Mouse (Mus musculus): Measurements from ENCODE around the gene Ctbp1. TPM values are rescaled to one million over a fixed set of nuclear protein-coding genes. Genes with fewer than 3 reads are reported as not detected.

The Ctbp1 gene
- polyA plus RNA-seq (2012; rRNA removed): 181 and 240 TPM in 2 replicates

DNA sequence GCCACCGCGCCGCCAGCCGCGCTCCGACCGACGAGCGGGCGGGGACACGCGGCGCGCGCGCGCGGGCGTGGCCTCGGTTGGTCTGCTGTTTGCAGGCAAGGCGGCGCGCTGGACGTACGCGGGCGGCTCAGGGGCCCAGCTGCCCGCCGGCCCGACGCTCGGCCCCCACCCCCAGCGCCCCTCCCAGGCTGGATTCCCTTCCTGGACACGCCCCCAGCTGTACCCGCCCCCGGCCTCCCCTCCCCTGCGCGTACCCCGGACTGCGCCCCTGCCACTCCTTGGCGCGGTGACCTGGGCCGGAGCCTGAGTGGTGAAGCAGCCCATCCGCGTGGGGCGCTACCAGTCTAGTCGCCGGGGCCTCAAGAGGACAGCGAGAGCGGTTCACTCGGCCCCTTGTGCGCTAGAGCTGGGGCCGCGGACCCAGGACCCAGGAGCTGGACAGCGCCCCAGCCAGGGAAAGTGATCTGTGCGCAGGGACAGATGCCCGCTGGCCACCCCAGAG is at the start of gene Ctbp1:
Ctbp1 (minus strand) TSS at position 42 of the 502 bp plus-strand sequence.
- DNase-seq (ENCODE audit: low read depth): no peak

DNA sequence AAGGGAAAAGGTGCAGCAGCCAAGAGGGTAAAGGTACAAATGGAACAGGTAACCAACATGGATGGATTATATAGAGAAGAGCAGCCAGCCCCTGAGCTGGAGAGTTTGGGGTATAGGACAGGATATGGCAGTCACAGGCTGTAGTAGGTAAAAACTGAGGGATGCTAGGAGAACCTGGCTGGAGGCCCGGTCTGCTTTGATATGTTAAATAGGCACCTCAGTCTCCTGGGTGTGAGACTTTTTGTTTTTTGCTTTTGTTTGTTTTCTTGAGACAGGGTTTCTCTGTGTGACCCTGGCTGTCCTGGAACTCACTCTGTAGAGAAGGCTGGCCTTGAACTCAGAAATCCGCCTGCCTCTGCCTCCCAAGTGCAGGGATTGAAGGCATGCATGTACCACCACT is 49.7 kb upstream of the Ctbp1 start:
- DNase-seq (ENCODE audit: low read depth): no peak

DNA sequence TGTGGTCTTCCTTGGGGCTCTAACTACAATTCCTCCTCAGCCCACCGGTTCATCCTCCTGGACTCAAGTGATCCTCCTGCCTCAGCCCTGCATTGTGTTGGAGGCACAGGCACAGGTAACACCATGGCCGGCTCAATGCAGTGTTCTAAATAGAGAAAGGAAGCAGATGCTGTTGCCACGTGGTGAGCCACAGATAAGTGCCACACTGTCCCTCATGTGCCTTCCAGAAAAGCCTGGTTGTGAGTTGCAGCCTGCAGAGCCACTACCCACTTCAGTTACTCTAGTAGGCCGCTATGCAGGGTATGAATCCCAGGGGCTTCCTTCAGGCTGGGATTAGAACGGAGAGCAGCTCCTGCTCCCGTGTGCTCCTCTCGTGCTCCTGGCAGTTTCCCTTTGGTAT is 37.4 kb upstream of the Ctbp1 start:
- DNase-seq (ENCODE audit: low read depth): no peak

DNA sequence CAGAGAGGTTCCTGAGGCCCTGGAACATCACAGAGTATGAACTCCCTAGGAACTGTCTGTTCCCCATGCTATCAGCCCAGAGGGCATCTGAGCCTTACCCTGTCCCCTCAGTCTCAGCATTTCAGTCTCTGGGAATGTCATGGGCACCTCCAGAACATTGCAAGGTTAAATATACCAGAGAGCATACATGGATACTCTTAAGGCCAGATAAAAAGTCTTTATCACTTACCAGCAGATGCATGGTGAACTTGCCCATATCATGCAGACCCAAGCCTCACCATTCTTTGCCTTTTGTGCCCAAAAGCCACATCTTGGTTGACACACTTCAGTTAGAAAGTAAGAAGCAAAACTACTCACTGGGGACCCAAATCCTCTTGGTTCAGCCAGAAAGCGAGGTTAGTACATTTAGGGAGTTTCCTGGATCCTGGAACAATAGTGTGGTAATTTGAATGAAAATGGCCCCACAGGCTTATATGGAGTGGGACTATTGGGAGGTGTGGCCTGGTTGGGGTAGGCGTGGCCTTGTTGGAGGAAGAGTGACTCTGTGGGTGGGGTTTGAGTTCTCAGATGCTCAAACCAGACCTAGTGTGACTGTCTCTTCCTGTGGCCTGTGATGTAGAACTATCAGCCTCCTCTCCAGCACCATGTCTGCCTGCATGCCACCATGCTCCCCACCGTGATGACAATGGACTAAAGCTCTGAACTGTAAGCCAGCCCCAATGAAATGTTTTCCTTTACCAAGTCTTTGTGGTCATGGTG is 36.1 kb upstream of the Ctbp1 start:
- DNase-seq (ENCODE audit: low read depth): no peak

DNA sequence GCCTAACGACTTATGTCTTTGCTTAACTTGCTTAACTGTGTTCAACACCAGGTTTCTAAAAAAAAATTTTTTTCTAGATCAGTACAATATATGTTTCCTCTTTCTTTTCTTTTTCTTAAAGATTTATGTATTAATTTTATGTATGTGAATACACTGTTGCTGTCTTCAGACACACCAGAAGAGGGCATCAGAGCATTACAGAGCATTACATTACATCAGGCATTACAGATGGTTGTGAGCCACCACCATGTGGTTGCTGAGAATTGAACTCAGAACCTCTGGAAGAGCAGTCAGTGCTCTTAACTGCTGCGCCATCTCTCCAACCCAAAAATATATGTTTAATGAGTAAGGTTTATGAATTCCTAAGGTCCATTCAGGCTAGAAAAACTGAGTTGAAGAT is 27.0 kb upstream of the Ctbp1 start:
- DNase-seq (ENCODE audit: low read depth): no peak

DNA sequence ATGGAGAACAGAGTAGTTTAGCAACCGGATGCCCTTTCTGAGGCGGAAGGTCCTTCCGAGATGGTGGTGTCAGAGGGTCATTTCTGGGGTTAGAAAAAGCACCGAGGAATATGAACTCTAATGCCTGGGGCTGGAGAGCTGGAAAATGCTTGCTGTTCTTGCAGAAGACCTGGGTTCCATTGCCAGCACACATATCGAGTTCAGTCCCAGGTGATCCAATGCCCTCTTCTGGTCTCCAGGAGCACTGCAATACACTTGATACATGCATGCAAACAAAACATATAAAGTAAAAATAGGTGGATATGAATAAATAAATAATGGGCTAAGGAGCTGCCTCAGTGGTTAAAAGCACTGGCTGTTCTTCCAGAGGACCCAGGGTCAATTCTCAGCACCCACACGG is 22.4 kb upstream of the Ctbp1 start:
- no peak for DNase-seq (ENCODE audit: low read depth)

DNA sequence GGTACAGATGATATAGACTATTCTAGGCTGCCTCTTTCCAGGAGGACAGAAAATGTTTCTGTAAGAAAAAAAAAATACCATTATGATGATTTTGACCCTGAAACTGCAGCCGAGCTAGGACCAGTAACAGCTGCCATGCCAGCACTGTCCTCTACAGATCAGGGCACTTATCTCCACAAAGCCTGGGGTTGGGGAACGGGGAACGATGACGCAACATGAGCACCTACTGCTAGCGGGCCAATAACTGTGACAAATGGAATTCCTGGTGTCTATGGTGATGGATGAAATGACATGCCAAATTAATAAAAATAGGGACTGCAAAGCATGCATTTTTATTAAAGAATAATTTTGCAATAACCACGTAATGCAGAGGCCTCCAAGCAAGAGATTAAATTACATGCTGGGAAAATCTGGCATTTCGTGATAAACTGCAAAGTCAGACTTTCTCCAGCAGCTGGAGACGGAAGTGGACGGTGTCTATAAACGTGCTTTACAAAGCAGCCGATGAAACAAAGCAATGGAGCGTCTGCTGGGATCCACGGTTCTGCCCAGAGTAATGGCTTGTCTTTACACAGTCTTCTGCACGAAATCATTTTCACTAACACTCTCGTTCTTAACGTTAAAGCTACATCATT is 19.1 kb upstream of the Ctbp1 start:
- no peak for DNase-seq (ENCODE audit: low read depth)

DNA sequence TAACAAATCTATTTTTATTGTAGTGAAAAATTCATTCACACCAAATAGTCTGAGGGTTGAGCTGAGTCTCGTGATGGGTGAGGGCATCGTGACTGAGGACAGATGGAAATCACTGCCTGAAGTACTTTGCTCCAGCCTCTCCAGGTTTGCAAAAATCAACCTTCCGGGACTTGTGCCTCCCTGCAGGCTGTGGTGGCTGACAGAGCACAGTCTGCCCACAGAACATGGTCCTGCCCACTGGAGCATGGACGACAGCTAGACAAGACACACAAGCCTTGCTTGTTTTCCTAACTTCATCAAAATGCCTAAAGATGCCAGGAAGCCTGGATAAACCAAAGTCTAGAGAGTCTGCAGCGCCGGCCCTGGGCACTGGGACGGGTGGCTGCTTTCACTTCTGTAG is 9.2 kb upstream of the Ctbp1 start:
- DNase-seq (ENCODE audit: low read depth): no peak

DNA sequence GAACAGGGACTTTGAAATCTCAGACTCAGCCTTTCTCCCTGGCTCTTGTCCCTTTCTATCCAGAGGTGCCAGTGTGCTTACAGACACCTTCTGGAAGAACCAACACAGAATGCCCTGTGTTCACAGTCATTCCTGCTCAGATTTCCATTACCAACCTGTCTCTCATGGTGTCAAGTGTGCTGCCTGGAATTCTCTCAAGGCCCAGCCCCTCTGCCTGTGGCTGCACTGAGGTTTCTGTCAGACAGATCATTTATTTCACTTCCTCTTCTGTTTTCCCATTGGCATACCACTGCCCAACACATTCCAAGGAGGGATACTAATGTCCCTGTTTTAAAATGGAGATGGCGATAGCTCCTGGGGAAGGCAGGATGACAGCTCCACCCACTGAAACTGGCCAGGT is 6.6 kb upstream of the Ctbp1 start:
- DNase-seq (ENCODE audit: low read depth): no peak

DNA sequence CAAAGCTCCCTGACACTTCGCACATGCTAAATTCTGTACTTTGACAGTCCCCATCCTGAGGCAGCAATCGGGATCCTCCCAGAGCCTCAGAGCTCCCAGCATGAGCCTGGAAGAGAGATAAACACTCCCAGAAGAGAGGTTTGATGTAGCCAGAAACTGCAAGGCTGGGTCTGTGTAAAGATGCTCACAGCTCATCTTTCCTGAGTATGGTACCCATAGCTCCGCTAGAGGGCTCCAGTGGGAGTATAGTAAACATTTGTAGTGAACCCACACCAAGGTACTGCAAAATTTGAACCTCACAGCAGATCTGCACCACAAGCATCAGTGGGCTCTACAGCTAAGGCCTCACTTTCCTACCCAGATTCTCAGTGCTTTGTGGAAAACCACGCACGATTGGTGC is 4.2 kb upstream of the Ctbp1 start:
- no peak for DNase-seq (ENCODE audit: low read depth)

DNA sequence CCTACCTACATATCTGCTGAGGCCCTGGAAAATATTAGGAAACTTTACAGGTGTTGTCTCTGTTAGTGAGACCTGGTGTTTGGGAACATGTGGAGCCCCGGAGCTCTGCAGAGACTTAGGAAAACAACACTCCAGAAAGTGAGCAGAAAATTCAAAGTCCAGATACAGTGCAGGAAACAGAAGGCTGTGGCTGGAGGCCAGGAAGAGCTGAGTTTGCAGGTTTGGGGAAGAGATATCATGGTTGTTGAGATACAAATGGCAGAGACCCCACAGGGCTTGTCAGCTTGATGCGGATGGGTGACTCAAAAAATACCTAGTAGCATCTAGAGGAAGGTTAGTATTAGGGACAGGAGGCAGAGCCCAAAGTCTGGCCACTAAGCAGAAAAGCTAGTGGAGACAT is 2.5 kb upstream of the Ctbp1 start:
- DNase-seq (ENCODE audit: low read depth): no peak

DNA sequence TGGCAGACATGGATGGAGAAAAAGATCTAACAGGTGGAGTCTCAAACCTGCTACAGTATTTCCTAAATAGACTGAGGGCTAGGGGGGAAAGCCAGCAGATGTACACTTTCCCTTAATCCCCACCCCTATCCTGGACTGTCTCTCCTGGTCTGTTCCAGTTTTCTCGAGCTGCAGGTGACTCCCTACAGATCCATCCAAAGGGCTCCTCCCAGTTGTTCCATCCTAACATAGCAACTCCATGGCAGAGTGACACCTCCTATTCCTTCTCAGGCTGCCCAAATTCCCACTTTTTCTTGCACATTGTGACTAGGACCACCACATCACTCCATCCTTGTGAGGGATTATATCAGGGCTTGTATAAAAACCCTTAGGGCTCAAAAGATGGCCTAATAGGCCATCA is 960 bp upstream of the Ctbp1 start:
- DNase-seq (ENCODE audit: low read depth): no peak

DNA sequence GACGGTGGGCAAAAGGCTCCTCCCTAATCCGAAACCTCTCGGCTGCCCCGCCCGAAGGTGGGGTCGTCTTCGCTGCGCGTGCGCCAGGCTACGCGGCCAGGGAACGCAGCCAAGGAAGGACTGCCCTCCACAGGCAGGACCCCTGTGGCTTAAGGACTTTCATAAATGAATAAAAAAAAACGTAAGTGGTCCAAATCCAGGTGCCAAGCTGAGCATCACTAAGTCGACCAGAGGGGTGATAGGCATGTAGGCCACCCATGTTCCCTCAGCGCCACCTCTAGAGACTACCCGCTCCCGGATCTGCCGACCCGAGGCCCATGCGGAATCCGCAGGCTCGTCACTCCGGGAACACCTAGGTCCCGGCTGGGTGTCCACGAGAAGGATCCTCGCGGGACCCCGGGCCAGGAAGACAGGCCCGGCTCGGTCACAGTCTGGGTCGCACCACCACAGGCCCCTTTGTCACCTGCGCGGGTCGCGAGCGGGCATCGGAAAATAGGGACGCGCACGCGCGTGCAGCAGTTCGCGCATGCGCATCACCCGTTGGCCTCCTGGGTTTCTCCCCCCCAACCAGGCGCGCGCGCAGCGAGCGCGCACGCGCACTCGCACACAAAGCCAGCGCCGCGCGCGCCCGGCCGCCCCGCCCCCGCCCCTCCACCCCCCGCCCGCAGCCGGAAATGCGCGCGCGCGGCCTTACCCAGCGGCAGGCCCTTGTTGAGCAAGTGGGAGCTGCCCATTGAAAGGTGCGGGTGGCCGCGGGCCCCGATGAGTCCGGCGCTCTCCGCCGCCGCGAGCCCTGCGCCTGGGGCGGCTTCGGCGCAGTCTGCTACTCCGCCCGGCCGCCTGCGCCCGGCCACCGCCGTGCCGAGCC is 475 bp downstream of the Ctbp1 start:
- peak; percentile 22 for DNase-seq (ENCODE audit: low read depth)

DNA sequence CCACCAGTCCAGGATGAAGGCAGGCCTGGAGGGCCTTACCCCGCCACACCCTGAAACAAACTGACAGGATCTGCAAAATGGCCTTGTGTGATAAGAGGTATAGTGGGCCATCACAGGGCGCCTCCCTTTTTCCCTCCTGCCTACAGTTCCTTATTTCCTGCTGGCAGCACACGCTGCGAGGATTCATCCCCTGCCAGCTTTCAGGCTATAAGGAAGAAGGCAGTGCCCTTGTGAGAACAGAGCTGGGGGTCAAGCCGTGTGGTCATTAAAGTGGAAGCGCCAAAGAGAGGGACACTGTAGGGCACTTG is 1.1 kb downstream of the Ctbp1 start:
- DNase-seq (ENCODE audit: low read depth): no peak

DNA sequence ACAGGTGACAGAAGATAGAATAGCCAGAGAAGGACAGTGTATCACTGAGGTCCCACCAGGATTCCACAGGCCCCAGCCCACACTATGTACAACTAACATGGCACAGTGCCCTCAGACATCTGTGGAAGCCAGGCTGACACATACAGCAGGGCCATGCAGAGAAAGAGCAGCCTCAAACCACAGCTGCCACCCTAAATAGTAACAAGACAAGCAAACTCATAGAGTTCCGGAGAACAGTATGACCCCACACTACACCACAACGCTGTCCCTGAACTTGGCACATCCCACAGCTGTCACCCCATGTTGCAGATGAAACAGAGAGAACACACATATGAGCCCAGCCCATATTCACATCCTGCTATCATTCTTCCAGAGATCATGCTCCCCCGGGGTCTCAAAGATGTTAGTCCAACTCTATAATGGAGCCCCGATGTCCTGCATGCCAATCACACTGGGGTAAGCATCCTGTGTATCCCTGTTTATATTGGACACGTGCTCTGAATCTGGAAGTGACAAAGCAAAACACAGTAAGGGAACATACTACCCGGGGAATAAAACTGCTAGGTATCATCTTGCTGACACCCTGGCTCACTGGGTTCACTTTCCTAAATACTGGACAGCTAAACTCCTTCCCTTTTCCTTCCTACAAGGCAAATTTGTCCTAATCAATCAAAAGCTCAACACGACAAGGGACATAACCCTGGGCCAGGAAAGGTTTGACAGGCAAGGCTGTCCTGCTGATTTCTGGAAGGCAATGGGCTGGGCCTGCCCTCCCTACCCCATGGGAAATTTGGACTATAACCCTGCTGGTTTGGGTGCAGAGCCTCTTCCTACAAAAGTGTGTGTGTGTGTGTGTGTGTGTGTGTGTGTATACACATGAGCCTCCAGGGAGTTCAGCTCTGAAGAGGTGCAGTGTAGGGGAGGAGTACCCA is 1.7 kb downstream of the Ctbp1 start:
- no peak for DNase-seq (ENCODE audit: low read depth)

DNA sequence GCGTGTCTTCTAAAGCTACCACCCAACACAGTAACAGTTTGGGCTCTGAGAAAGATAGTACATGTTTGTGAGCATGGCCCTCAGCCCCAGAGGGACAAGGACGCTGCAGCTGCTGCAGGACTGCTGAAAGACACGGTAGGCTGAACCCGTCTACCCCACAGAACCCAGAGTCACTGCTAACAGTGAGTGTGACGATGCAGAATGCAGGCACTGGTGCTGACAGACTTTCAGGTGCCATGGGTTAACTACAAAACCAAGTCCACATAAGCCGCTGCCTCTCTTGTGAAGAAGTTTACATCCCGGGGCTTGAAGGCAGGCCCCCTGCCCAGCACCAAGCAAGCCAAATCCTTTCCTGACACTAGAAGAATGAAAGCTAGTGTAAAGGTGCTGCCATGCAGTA is 2.6 kb downstream of the Ctbp1 start:
- no peak for DNase-seq (ENCODE audit: low read depth)

DNA sequence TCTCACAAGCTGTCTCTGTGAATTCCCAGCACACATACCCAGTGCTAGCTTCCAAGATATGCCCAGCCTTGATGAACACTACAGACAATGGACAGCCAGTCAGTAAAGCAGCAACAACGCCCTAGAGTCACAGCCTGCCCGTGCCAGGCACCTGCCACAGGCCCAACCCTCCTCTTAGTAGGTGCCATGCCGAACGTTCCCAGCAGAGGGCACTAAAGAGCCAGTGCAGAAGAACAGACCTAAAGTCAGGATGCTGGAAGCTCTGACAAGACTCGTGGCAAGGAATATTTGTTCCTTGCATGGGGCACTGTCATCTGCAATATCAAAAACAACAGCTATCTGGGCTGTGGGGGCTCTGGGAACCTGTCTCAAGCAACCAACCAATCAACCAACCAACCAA is 4.2 kb downstream of the Ctbp1 start:
- no peak for DNase-seq (ENCODE audit: low read depth)

DNA sequence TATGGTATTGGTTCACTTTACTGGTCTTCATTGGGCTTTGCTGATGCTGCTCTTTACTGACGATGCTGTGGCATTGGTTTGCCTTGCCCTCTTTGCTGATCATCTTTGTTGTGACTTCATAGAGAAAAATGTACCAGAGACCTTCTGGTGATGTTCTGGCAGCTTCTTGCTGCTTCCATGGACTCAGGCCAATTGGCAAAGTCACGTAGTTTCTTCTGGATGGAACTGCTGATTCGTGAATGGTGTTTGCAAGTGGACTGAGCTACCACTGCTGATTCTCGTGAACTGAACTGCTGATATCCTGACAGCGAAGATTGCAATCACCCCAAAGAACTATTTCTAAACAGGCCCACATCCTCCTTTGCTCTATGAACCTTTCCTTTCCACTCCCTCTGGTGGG is 20.4 kb downstream of the Ctbp1 start:
- no peak for DNase-seq (ENCODE audit: low read depth)

DNA sequence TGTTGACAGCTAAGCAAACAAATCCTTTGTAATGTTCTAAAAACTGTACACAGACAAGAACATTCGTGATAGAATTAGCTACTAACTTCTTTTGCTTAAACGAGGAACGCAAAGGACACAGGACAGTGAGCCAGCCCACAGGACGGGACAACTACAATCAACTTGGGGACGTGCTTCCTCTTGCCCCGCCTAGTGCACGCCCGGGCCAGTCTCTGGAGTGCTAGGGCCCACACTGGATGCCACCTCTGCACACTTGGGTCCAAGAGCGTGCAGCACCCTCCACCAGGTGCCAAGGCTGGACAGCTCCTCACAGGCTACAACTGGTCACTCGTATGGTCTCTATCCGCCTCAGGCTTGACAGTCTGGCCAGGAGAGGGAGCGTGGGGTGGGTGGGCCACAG is 26.6 kb downstream of the Ctbp1 start:
- no peak for DNase-seq (ENCODE audit: low read depth)

DNA sequence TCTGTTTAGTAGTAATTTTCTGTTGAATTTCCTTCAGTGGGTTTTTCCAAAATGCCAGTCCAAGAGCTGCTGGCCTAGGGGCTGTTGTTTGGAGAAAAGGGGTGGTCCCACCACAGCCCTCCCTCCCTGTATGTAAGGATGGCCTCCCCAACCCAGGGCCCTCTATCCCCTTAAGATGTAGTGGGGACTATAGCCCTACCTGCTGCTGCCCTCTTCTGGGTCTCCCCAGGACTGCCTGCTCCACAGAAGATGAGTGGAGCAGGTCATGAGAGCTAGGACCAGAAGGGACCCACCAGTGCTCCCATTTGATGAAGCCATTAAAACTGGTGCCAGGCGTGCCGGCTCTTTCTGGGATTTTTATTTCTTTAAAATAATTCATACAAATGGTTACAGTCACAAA is 27.4 kb downstream of the Ctbp1 start:
- DNase-seq (ENCODE audit: low read depth): no peak

DNA sequence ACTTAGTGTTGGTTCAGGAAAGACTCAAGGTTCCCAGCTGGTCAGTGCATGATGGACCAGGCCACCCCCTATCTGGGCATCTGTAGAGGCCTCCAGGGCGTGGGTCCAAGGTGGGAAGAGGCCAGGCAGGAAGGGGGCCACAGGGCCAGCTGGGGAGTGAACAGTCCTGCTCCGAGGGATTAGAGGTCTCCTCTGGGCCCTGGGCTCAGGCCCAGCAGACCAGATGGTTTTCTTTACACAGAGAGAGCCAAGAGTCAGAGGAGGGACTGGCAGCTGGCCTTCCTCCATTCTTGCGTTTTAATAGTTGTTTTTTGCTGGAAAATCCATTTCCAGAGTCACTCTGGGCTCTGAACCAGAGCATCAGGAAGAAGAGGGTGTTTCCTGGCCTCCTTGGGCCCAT is 29.1 kb downstream of the Ctbp1 start:
- no peak for DNase-seq (ENCODE audit: low read depth)

Data from gonadal fat pad, adult 2 months (tissue).